In the genomic region with DNA sequence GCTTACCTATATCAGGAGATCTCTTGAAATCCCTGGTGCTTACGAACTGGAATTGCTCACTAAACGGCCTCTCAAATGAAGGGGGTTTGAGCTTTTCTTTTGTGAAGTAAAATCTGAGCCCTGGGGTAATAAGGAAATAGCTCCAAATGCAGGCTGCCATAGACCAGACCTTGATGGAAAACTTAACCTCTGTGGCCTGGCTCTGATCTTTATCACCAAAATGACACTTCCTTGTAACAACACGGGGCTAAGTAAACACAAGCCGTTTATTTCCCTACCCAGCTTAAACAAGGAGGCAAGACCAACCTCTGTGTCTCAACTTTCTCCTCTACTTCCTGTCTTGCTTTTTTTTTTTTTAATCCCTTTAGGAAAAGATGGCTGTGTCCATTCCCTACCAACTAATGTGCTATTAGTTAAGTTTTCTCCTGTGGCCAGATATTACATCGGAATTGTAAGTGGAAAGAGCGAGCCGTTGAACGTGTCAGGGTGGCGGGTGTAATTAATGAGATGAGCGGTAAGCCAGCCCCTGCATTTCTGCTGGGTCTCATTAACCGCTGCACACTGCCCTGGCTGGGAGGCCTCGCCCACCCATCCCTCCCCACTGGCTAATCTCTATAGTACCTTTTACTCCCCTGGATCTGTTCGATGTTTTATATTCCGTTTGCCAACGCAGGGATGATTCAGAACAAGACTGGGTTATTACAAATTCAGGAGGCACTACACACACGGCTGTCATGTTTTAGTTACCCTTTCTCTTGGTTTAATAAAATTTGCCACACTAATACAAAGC, we compare ENCODE assay signal across 8 mouse cellular contexts. TPM values are rescaled to one million over a fixed set of nuclear protein-coding genes. Genes with fewer than 3 reads are reported as not detected.
DNase-seq lines count a peak whose midpoint lies in the region; ATAC-seq lines count a peak whose summit lies in the region.

No protein-coding gene starts in this region.

- DNase-seq in heart, postnatal 14 days: no peak
- DNase-seq in right cerebral cortex, adult 18-20 months: no peak
- no peak for DNase-seq in right cerebral cortex, adult 2 months (ENCODE audit: low spot score in 2 of 2)
- no peak for DNase-seq in layer of hippocampus, adult 8-10 months (ENCODE audit: low spot score in 2 of 2)

- no peaks in the 10 kb centered on the region for H3K9me3 ChIP-seq in heart, embryonic 15.5 days (replicated peaks)
- H3K9me3 ChIP-seq in embryonic facial prominence, embryonic 12.5 days: no peaks in the 10 kb centered on the region
- H3K9me3 ChIP-seq in intestine, embryonic 15.5 days: no peaks in the 10 kb centered on the region
- no peaks in the 10 kb centered on the region for H3K9me3 ChIP-seq in neural tube, embryonic 12.5 days

- peak overlapping the region; percentile 50; the same call in 1 of the 2 replicates for H3K9ac ChIP-seq in heart, embryonic 15.5 days
- H3K9ac ChIP-seq in embryonic facial prominence, embryonic 12.5 days: no peak overlapping the region
- no peak overlapping the region for H3K9ac ChIP-seq in intestine, embryonic 15.5 days
- H3K9ac ChIP-seq in neural tube, embryonic 12.5 days: peak overlapping the region; percentile 63; the same call in 1 of the 2 replicates

- WGBS in heart, embryonic 15.5 days: 10% methylated on average over 16 of the region's 16 CpGs
- WGBS in embryonic facial prominence, embryonic 12.5 days: 4% methylated on average over 16 of the region's 16 CpGs
- 7% methylated on average over 16 of the region's 16 CpGs for WGBS in intestine, embryonic 15.5 days
- 4% methylated on average over 16 of the region's 16 CpGs for WGBS in neural tube, embryonic 12.5 days

- intact Hi-C loops in heart, postnatal 14 days (cut with DNase I): no loop called here

- no peaks in the 10 kb centered on the region for H3K36me3 ChIP-seq in heart, embryonic 15.5 days
- H3K36me3 ChIP-seq in embryonic facial prominence, embryonic 12.5 days: no peaks in the 10 kb centered on the region
- no peaks in the 10 kb centered on the region for H3K36me3 ChIP-seq in intestine, embryonic 15.5 days
- H3K36me3 ChIP-seq in neural tube, embryonic 12.5 days: no peaks in the 10 kb centered on the region

- peaks cover 60% of the 10 kb centered on the region for H3K27me3 ChIP-seq in heart, embryonic 15.5 days
- peaks cover 29% of the 10 kb centered on the region for H3K27me3 ChIP-seq in embryonic facial prominence, embryonic 12.5 days
- H3K27me3 ChIP-seq in intestine, embryonic 15.5 days (replicated peaks): peaks cover 16% of the 10 kb centered on the region
- H3K27me3 ChIP-seq in neural tube, embryonic 12.5 days (replicated peaks): peaks cover 12% of the 10 kb centered on the region; the same call in 1 of the 2 replicates

- peak overlapping the region; percentile 56 for H3K4me3 ChIP-seq in heart, embryonic 15.5 days
- H3K4me3 ChIP-seq in embryonic facial prominence, embryonic 12.5 days: peak overlapping the region; percentile 50
- peak overlapping the region; percentile 46 for H3K4me3 ChIP-seq in intestine, embryonic 15.5 days (replicated peaks)
- peak overlapping the region; percentile 48 for H3K4me3 ChIP-seq in neural tube, embryonic 12.5 days

- no peak for ATAC-seq in heart, embryonic 15.5 days (replicated peaks; ENCODE audit: insufficient number of reproducible peaks, insufficient read depth, low FRiP score, low read depth)
- no peak for ATAC-seq in embryonic facial prominence, embryonic 12.5 days (ENCODE audit: insufficient number of reproducible peaks, insufficient read depth, low FRiP score, low TSS enrichment)
- peak; percentile 16; the same call in 1 of the 2 replicates for ATAC-seq in intestine, embryonic 15.5 days
- ATAC-seq in neural tube, embryonic 12.5 days (ENCODE audit: low FRiP score, low read depth): no peak

- peak overlapping the region; percentile 96 for H3K4me2 ChIP-seq in heart, embryonic 15.5 days
- peak overlapping the region; percentile 99 for H3K4me2 ChIP-seq in embryonic facial prominence, embryonic 12.5 days (replicated peaks)
- peak overlapping the region; percentile 99 for H3K4me2 ChIP-seq in intestine, embryonic 15.5 days (replicated peaks)
- H3K4me2 ChIP-seq in neural tube, embryonic 12.5 days (replicated peaks): peak overlapping the region; percentile 96

- peaks cover 15% of the 10 kb centered on the region for H3K4me1 ChIP-seq in heart, embryonic 15.5 days (replicated peaks)
- H3K4me1 ChIP-seq in embryonic facial prominence, embryonic 12.5 days: peaks cover 23% of the 10 kb centered on the region
- H3K4me1 ChIP-seq in intestine, embryonic 15.5 days (replicated peaks): peaks cover 17% of the 10 kb centered on the region
- peaks cover 23% of the 10 kb centered on the region for H3K4me1 ChIP-seq in neural tube, embryonic 12.5 days

- H3K27ac ChIP-seq in heart, embryonic 15.5 days: no peak overlapping the region
- H3K27ac ChIP-seq in embryonic facial prominence, embryonic 12.5 days: no peak overlapping the region
- no peak overlapping the region for H3K27ac ChIP-seq in intestine, embryonic 15.5 days
- H3K27ac ChIP-seq in neural tube, embryonic 12.5 days: no peak overlapping the region

RNA-seq across cellular contexts. Expression of a gene that starts 47.7 kb away (rescaled TPM):
- 0.21 and 0.52 TPM in 2 replicates for polyA plus RNA-seq in heart, embryonic 15.5 days (2015; fragmentation: Nextera tagmentation; extraction: Ambion mirVana)
- total RNA-seq in heart, postnatal 14 days (2021): not detected
- 3.8 and 4.0 TPM in 2 replicates for polyA plus RNA-seq in embryonic facial prominence, embryonic 12.5 days (2016; fragmentation: Nextera tagmentation; extraction: Ambion mirVana)
- polyA plus RNA-seq in intestine, embryonic 15.5 days (2015; fragmentation: Nextera tagmentation; extraction: Ambion mirVana): 1.7 and 1.8 TPM in 2 replicates
- 5.1 and 5.5 TPM in 2 replicates for polyA plus RNA-seq in neural tube, embryonic 12.5 days (2016; fragmentation: Nextera tagmentation; extraction: Ambion mirVana)
- 10 to 100 TPM; 48.5 to 59.1 (median 53.3) TPM for total RNA-seq in layer of hippocampus, adult 8-10 months (2022)

Comparison
In these comparisons a context has a peak if more than half of its experiments do, and no peak if none do; other contexts are left out.
1. H3K9ac ChIP-seq: peak in heart, embryonic 15.5 days (single experiment) and neural tube, embryonic 12.5 days (single experiment); none in embryonic facial prominence, embryonic 12.5 days (single experiment) and intestine, embryonic 15.5 days (single experiment).
2. Peak in every context shown above with its lines, with median percentiles within 50 percentile points of each other: H3K4me2 ChIP-seq and H3K4me3 ChIP-seq.